Mouse (Mus musculus) kidney, postnatal 0 days (tissue): ENCODE measurements around the gene Cyfip1. TPM values are rescaled to one million over a fixed set of nuclear protein-coding genes. Genes with fewer than 3 reads are reported as not detected.
A peak's percentile ranks its signal among the peaks of the same experiment; 100 is the strongest.

Source experiments
- ATAC-seq: fragments of 200-750 bp; cut with Nextera tagmentation; replicated peaks from 2 replicates; pipeline ENCODE4 v1.8.0; 2017; ENCODE audit warnings: low read depth, moderate number of reproducible peaks, moderate TSS enrichment, moderate library complexity; ENCODE audit not compliant: low FRiP score
- DNase-seq: peaks from one replicate; pipeline ENCODE4 v3.0.0-alpha.2; 2016; ENCODE audit warnings: low spot score
- H3K27ac ChIP-seq: fragments of 300-500 bp; sonication (generic); 2 replicates; pipeline ENCODE4 v1.5.1; 2014; ENCODE audit warnings: mild to moderate bottlenecking
- H3K27me3 ChIP-seq: fragments of 300-500 bp; sonication (generic); 2 replicates; pipeline ENCODE4 v1.6.1; 2014; ENCODE audit warnings: low read length, mixed read lengths; ENCODE audit not compliant: insufficient read depth
- H3K36me3 ChIP-seq: fragments of 300-500 bp; sonication (generic); 2 replicates; pipeline ENCODE4 v1.6.1; 2014; ENCODE audit warnings: low read length, mixed read lengths; ENCODE audit not compliant: insufficient read depth
- H3K4me1 ChIP-seq: fragments of 300-500 bp; sonication (generic); replicated peaks from 2 replicates; pipeline ENCODE4 v1.6.1; 2014; ENCODE audit warnings: antibody characterized with exemption, low read length, mixed read lengths; ENCODE audit not compliant: insufficient read depth
- H3K4me2 ChIP-seq: fragments of 300-500 bp; sonication (generic); 2 replicates; pipeline ENCODE4 v1.6.1; 2014; ENCODE audit warnings: mild to moderate bottlenecking, low read length, moderate library complexity, mixed read lengths
- H3K4me3 ChIP-seq: fragments of 300-500 bp; sonication (generic); replicated peaks from 2 replicates; pipeline ENCODE4 v1.5.1; 2014; ENCODE audit warnings: low read depth, low read length
- H3K9ac ChIP-seq: fragments of 300-500 bp; sonication (generic); 2 replicates; pipeline ENCODE4 v1.6.1; 2014; ENCODE audit warnings: low read depth, low read length
- H3K9me3 ChIP-seq: fragments of 300-500 bp; sonication (generic); replicated peaks from 2 replicates; pipeline ENCODE4 v1.6.1; 2016; ENCODE audit warnings: low read length, inconsistent platforms, mixed read lengths
- CTCF ChIP-seq: IDR thresholded peaks from 2 replicates; pipeline ENCODE4 v1.5.1; 2016; ENCODE audit warnings: antibody characterized with exemption, low read depth, mild to moderate bottlenecking, moderate library complexity
- WGBS: fragments of 180-500 bp; shearing (Covaris S2); extraction: QIAGEN DNeasy Blood & Tissue Kit; methylation state at CpG from one replicate; pipeline ENCODE4 v1.1.7; 2014; 5-methylcytosine and 5-hydroxymethylcytosine counted together
- polyA plus RNA-seq: library from polyadenylated mRNA; unstranded; fragments of >200 nt; fragmentation: Nextera tagmentation; extraction: Ambion mirVana; gene quantifications from 2 replicates; pipeline ENCODE4 v1.2.1, GENCODE M21; 2015

Cyfip1 gene
- polyA plus RNA-seq: 64.0 and 74.2 TPM in 2 replicates

GRCm38 (mm10) chr7:55841445-55841844, at the start of gene Cyfip1:
Cyfip1 (plus strand) TSS chr7:55841745.
- 52% methylated on average over 7 of the region's 7 CpGs for WGBS
- no peak for TF ChIP-seq CTCF
- no peak for DNase-seq
- Histone ChIP-seq H3K4me1 (peaks cover 7% of the 10 kb centered on the region), H3K9me3 (no peaks in the 10 kb centered on the region), H3K4me3 (peak within 1 kb of the TSS; percentile 82), H3K36me3 (no peaks in the 10 kb centered on the region), H3K27ac (peak within 1 kb of the TSS; percentile 97), H3K9ac (peak within 1 kb of the TSS; percentile 89), H3K4me2 (peak within 1 kb of the TSS; percentile 93), H3K27me3 (no peaks in the 10 kb centered on the region)
- ATAC-seq: peak; percentile 0; the same call in 1 of the 2 replicates

DNA sequence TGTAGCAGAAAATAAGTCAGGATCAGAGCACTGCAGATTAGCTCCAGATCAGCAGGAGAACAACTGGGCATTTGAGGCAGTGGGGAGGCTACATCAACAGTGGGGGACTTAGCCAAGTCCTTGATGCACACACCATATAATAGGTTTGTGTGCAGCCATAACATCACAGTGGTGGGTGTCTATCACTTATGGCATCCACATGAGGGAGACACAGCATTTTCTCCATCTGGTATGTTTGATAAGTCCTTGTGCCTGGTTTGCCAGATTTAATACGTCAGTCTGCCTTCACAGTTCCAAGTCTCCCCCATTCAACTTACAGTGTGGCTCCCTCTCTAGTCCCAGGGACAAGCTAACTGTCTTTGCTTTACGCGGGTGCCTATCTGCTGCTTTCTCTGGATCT, 49.3 kb upstream of the Cyfip1 start:
- no peaks in the 10 kb centered on the region for H3K27me3 ChIP-seq
- peaks cover 11% of the 10 kb centered on the region; the same call in 1 of the 2 replicates for H3K4me1 ChIP-seq
- DNase-seq (no peak), ATAC-seq (no peak)
- H3K4me2 ChIP-seq: no peak overlapping the region
- WGBS: 78% methylated on average over 3 of the region's 3 CpGs
- H3K9me3 ChIP-seq: no peaks in the 10 kb centered on the region
- no peak overlapping the region for H3K9ac ChIP-seq
- H3K36me3 ChIP-seq: peaks cover 12% of the 10 kb centered on the region; the same call in 1 of the 2 replicates
- H3K4me3 ChIP-seq: no peak overlapping the region
- H3K27ac ChIP-seq: no peak overlapping the region
- TF ChIP-seq CTCF: no peak

GRCm38 (mm10) chr7:55793236-55793951, 48.2 kb upstream of the Cyfip1 start:
- ATAC-seq (no peak), DNase-seq (no peak)
- peaks cover 11% of the 10 kb centered on the region; the same call in 1 of the 2 replicates for H3K4me1 ChIP-seq
- peak overlapping the region; percentile 90 for H3K9ac ChIP-seq
- H3K9me3 ChIP-seq: no peaks in the 10 kb centered on the region
- peak overlapping the region; percentile 73 for H3K4me2 ChIP-seq
- TF ChIP-seq CTCF: no peak
- H3K4me3 ChIP-seq: peak overlapping the region; percentile 72
- H3K27ac ChIP-seq: 0 out of 2 replicates have a peak overlapping the region, but pooled peaks have one; percentile 55
- peaks cover 14% of the 10 kb centered on the region; the same call in 1 of the 2 replicates for H3K36me3 ChIP-seq
- WGBS: 34% methylated on average over 13 of the region's 13 CpGs
- no peaks in the 10 kb centered on the region for H3K27me3 ChIP-seq

GRCm38 (mm10) chr7:55793952-55794603, 47.5 kb upstream of the Cyfip1 start, which contains the start of gene Tubgcp5:
Tubgcp5 (plus strand) TSS chr7:55794154.
- H3K4me2 ChIP-seq: peak within 1 kb of the TSS; percentile 73
- H3K4me3 ChIP-seq: peak within 1 kb of the TSS; percentile 72
- 0 out of 2 replicates have a peak within 1 kb of the TSS, but pooled peaks have one; percentile 55 for H3K27ac ChIP-seq
- 0% methylated on average over 51 of the region's 51 CpGs for WGBS
- peaks cover 11% of the 10 kb centered on the region; the same call in 1 of the 2 replicates for H3K4me1 ChIP-seq
- peak; percentile 99 for ATAC-seq
- H3K27me3 ChIP-seq: no peaks in the 10 kb centered on the region
- H3K36me3 ChIP-seq: peaks cover 16% of the 10 kb centered on the region; the same call in 1 of the 2 replicates
- peak within 1 kb of the TSS; percentile 90 for H3K9ac ChIP-seq
- no peak for TF ChIP-seq CTCF
- no peaks in the 10 kb centered on the region for H3K9me3 ChIP-seq
- DNase-seq: peak; percentile 99

DNA sequence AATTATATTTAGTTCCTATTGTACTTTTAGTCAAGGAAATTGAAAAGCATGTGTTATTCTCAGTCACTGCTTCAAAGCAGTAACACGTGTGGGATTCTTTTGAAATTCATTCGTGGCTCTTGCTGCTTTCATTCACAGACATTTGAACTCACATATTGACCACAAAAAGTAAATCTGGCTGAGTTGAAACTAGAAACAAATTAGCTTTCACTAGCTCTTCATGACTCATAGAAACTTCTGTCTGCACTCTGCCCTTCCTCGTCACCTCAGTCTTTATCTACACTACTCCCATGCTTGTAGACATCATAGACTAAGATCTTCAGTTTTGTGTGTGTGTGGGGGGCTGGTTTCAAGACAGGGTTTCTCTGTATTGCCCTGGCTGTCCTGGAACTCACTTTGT, 41.6 kb upstream of the Cyfip1 start:
- Histone ChIP-seq H3K4me3 (no peak overlapping the region), H3K36me3 (peaks cover 42% of the 10 kb centered on the region)
- no peak for TF ChIP-seq CTCF

DNA sequence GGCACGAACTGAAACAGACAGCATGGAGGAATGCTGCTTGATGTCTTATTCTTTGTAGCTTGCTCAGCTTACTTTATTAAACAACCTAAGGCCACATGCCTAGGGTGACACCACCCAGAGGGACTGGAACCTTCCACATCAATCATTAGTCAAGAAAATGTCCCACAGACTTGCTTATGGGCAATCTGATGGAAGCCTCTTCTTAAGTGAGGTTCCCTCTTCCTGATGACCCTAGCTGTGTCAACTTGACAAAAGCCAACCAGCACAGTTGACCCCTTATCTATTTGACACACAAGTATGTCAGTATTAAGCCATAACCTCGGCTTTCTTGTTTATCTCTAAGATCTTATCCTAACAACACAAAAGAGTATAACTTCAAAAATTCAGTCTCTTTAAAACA, 31.6 kb upstream of the Cyfip1 start:
- Histone ChIP-seq H3K4me3 (no peak overlapping the region), H3K27ac (no peak overlapping the region), H3K4me2 (no peak overlapping the region), H3K27me3 (no peaks in the 10 kb centered on the region), H3K9me3 (no peaks in the 10 kb centered on the region), H3K4me1 (no peaks in the 10 kb centered on the region), H3K9ac (no peak overlapping the region), H3K36me3 (peaks cover 59% of the 10 kb centered on the region)
- ATAC-seq (no peak), DNase-seq (no peak)
- TF ChIP-seq CTCF: no peak
- 88% methylated on average over 2 of the region's 2 CpGs for WGBS

More for the DNA sequence above, 41.6 kb upstream of the Cyfip1 start:
- Histone ChIP-seq H3K4me2 (no peak overlapping the region), H3K9me3 (no peaks in the 10 kb centered on the region), H3K27me3 (no peaks in the 10 kb centered on the region), H3K4me1 (peaks cover 2% of the 10 kb centered on the region; the same call in 1 of the 2 replicates), H3K27ac (no peak overlapping the region), H3K9ac (no peak overlapping the region)
- ATAC-seq (no peak), DNase-seq (no peak)
- 91% methylated on average over 3 of the region's 3 CpGs for WGBS
